Mouse (Mus musculus) small intestine, adult 2 months (tissue): ENCODE measurements around the gene H2-Oa.

Experiments used
- CTCF ChIP-seq: fragments of 200-500 bp; IDR thresholded peaks from 2 replicates; pipeline ENCODE4 v1.5.1; 2012; ENCODE audit warnings: low read depth, mild to moderate bottlenecking, control low read depth, inconsistent platforms, low read length, moderate library complexity, mixed read lengths; ENCODE audit not compliant: insufficient replicate concordance, insufficient read length; ENCODE audit errors: extremely low read depth
- POLR2A ChIP-seq: fragments of 200-500 bp; IDR thresholded peaks from 2 replicates; pipeline ENCODE4 v1.6.1; 2012; ENCODE audit warnings: low read depth, mild to moderate bottlenecking, control low read depth, inconsistent platforms, low read length, moderate library complexity

GRCm38 (mm10) chr17:34126826-34127420, 34.8 kb downstream of the H2-Oa start:
- TF ChIP-seq POLR2A (no peak), CTCF (no peak)
